Mouse (Mus musculus): ENCODE measurements around the gene Tomm40. TPM values are rescaled to one million over a fixed set of nuclear protein-coding genes. Genes with fewer than 3 reads are reported as not detected.
"Not testable (repeated sequence)": the region's sequence is repeated elsewhere in the genome, so short reads cannot be mapped to it uniquely, and the experiment has no call there.

The Tomm40 gene
- total and polyA plus RNA-seq, 2 experiments from 2014 or later, result 164 to 172 TPM

GRCm38 (mm10) chr7:19688611-19689010 lies 26.6 kb downstream of the Tomm40 start:
- Histone ChIP-seq H3K27ac (ENCODE audit: low read depth) (no peak overlapping the region), H3K4me1 (ENCODE audit: control insufficient read depth, insufficient read depth) (peaks cover 6% of the 10 kb centered on the region), H3K27me3 (ENCODE audit: control insufficient read depth, insufficient read depth, low read length) (no peaks in the 10 kb centered on the region), H3K9ac (replicated peaks; ENCODE audit: low read depth, low read length) (no peak overlapping the region), H3K4me3 (ENCODE audit: low read depth, low read length) (no peak overlapping the region), H3K9me3 (replicated peaks; ENCODE audit: control insufficient read depth, low read length) (no peaks in the 10 kb centered on the region), H3K4me2 (ENCODE audit: low read depth, low read length) (no peak overlapping the region), H3K36me3 (replicated peaks; ENCODE audit: control insufficient read depth, insufficient read depth, low read length) (no peaks in the 10 kb centered on the region)
- no peak for ATAC-seq (ENCODE audit: insufficient read depth, low read depth)
- WGBS, result 87% methylated on average over 2 of the region's 2 CpGs
- TF ChIP-seq EP300 (IDR thresholded peaks at IDR 0.05; ENCODE audit: low read depth) (no peak), CTCF (IDR thresholded peaks at IDR 0.05; ENCODE audit: low read depth) (no peak)
- no peak for DNase-seq (ENCODE audit: low spot score)

DNA sequence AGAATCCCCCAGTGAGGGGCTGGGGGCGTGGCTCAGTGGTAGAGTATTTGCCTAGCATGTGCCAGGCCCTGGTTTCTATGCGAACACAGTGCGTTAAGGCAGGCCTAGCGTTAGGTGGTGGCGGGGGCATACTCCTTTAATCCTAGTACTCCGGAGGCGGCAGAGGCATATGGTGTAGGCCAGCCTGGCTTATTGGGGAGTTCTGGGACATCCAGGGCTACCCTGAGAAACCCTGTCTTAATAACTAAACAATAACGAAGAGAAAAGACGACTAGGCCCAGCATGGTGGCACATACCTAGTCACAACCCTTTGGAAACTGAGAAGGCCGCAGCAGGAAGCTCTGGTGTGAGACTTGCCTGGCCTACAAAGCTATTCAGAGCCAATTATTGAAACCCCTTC lies 27.1 kb downstream of the Tomm40 start:
- no peaks in the 10 kb centered on the region for H3K36me3 ChIP-seq (replicated peaks; ENCODE audit: control insufficient read depth, insufficient read depth, low read length)
- ATAC-seq (ENCODE audit: insufficient read depth, low read depth) (no peak), DNase-seq (ENCODE audit: low spot score) (no peak)
- no peak overlapping the region for H3K27ac ChIP-seq (ENCODE audit: low read depth)
- no peaks in the 10 kb centered on the region for H3K9me3 ChIP-seq (replicated peaks; ENCODE audit: control insufficient read depth, low read length)
- no peak overlapping the region for H3K4me3 ChIP-seq (ENCODE audit: low read depth, low read length)
- H3K27me3 ChIP-seq (ENCODE audit: control insufficient read depth, insufficient read depth, low read length), result no peaks in the 10 kb centered on the region
- no peak overlapping the region for H3K4me2 ChIP-seq (ENCODE audit: low read depth, low read length)
- no peak overlapping the region for H3K9ac ChIP-seq (replicated peaks; ENCODE audit: low read depth, low read length)
- 92% methylated on average over 10 of the region's 10 CpGs for WGBS
- H3K4me1 ChIP-seq (ENCODE audit: control insufficient read depth, insufficient read depth), result peaks cover 1% of the 10 kb centered on the region
- no peak for TF ChIP-seq EP300 (IDR thresholded peaks at IDR 0.05; ENCODE audit: low read depth)
- no peak for TF ChIP-seq CTCF (IDR thresholded peaks at IDR 0.05; ENCODE audit: low read depth)

GRCm38 (mm10) chr7:19686927-19687583 lies 28.2 kb downstream of the Tomm40 start:
- 39% methylated on average over 8 of the region's 8 CpGs for WGBS
- not testable (repeated sequence) for H3K36me3 ChIP-seq (replicated peaks; ENCODE audit: control insufficient read depth, insufficient read depth, low read length)

GRCm38 (mm10) chr7:19686521-19686920 lies 28.7 kb downstream of the Tomm40 start:
- H3K9ac ChIP-seq (replicated peaks; ENCODE audit: low read depth, low read length), result no peak overlapping the region
- H3K36me3 ChIP-seq (replicated peaks; ENCODE audit: control insufficient read depth, insufficient read depth, low read length), result no peaks in the 10 kb centered on the region
- WGBS, result 84% methylated on average over 6 of the region's 6 CpGs
- no peak overlapping the region for H3K27ac ChIP-seq (ENCODE audit: low read depth)
- no peak for DNase-seq (ENCODE audit: low spot score)
- no peak overlapping the region for H3K4me3 ChIP-seq (ENCODE audit: low read depth, low read length)
- no peaks in the 10 kb centered on the region for H3K9me3 ChIP-seq (replicated peaks; ENCODE audit: control insufficient read depth, low read length)
- no peak for TF ChIP-seq EP300 (IDR thresholded peaks at IDR 0.05; ENCODE audit: low read depth)
- TF ChIP-seq CTCF (IDR thresholded peaks at IDR 0.05; ENCODE audit: low read depth), result no peak
- no peaks in the 10 kb centered on the region for H3K27me3 ChIP-seq (ENCODE audit: control insufficient read depth, insufficient read depth, low read length)
- no peak for ATAC-seq (ENCODE audit: insufficient read depth, low read depth)
- H3K4me2 ChIP-seq (ENCODE audit: low read depth, low read length), result no peak overlapping the region
- no peaks in the 10 kb centered on the region for H3K4me1 ChIP-seq (ENCODE audit: control insufficient read depth, insufficient read depth)

More at GRCm38 (mm10) chr7:19686927-19687583, 28.2 kb downstream of the Tomm40 start:
- not testable (repeated sequence) for H3K9me3 ChIP-seq (replicated peaks; ENCODE audit: control insufficient read depth, low read length); H3K4me3 ChIP-seq (ENCODE audit: low read depth, low read length); H3K4me1 ChIP-seq (ENCODE audit: control insufficient read depth, insufficient read depth); H3K4me2 ChIP-seq (ENCODE audit: low read depth, low read length); H3K9ac ChIP-seq (replicated peaks; ENCODE audit: low read depth, low read length); H3K27me3 ChIP-seq (ENCODE audit: control insufficient read depth, insufficient read depth, low read length); ATAC-seq (ENCODE audit: insufficient read depth, low read depth); H3K27ac ChIP-seq (ENCODE audit: low read depth); DNase-seq (ENCODE audit: low spot score)

DNA sequence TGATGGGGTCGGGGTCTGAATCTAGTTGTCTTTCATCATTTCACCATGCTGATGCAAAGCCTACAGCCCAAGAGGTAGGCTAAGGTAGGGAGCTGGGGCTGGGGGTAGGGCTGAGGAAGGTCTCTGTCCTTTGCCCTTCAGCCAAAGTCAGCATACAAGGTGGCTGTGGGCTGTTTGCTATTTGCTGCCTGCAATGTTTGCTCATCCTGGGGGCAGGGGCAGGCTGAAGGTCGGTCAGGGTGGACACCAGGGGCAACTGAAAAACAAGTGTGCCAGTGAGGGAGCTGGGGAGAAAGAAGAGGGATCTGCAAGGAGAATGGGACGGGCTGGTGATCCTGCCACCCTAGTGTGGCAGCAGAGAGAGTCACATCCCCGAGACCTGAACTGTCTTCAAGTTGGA lies 29.9 kb downstream of the Tomm40 start:
- Histone ChIP-seq H3K27me3 (ENCODE audit: control insufficient read depth, insufficient read depth, low read length) (no peaks in the 10 kb centered on the region), H3K36me3 (replicated peaks; ENCODE audit: control insufficient read depth, insufficient read depth, low read length) (no peaks in the 10 kb centered on the region), H3K4me2 (ENCODE audit: low read depth, low read length) (no peak overlapping the region), H3K4me1 (ENCODE audit: control insufficient read depth, insufficient read depth) (0 out of 2 replicates have a peak, but pooled peaks cover 2% of the 10 kb centered on the region), H3K9me3 (replicated peaks; ENCODE audit: control insufficient read depth, low read length) (no peaks in the 10 kb centered on the region), H3K27ac (ENCODE audit: low read depth) (no peak overlapping the region), H3K4me3 (ENCODE audit: low read depth, low read length) (no peak overlapping the region), H3K9ac (replicated peaks; ENCODE audit: low read depth, low read length) (no peak overlapping the region)
- no peak for TF ChIP-seq CTCF (IDR thresholded peaks at IDR 0.05; ENCODE audit: low read depth)
- DNase-seq (ENCODE audit: low spot score) (no peak), ATAC-seq (ENCODE audit: insufficient read depth, low read depth) (no peak)
- whole genome bisulfite sequencing, result 59% methylated on average over 4 of the region's 4 CpGs

- ATAC-seq (ENCODE audit: insufficient read depth, low read depth) (no peak), DNase-seq (ENCODE audit: low spot score) (no peak)
- H3K27ac ChIP-seq (ENCODE audit: low read depth), result no peak overlapping the region
- WGBS, result 80% methylated on average over 6 of the region's 6 CpGs
- no peaks in the 10 kb centered on the region for H3K27me3 ChIP-seq (ENCODE audit: control insufficient read depth, insufficient read depth, low read length)
- TF ChIP-seq EP300 (IDR thresholded peaks at IDR 0.05; ENCODE audit: low read depth) (no peak), CTCF (IDR thresholded peaks at IDR 0.05; ENCODE audit: low read depth) (no peak)
- no peaks in the 10 kb centered on the region for H3K36me3 ChIP-seq (replicated peaks; ENCODE audit: control insufficient read depth, insufficient read depth, low read length)
- H3K4me1 ChIP-seq (ENCODE audit: control insufficient read depth, insufficient read depth), result 0 out of 2 replicates have a peak, but pooled peaks cover 2% of the 10 kb centered on the region
- H3K4me3 ChIP-seq (ENCODE audit: low read depth, low read length), result no peak overlapping the region
- H3K4me2 ChIP-seq (ENCODE audit: low read depth, low read length), result no peak overlapping the region
- no peak overlapping the region for H3K9ac ChIP-seq (replicated peaks; ENCODE audit: low read depth, low read length)
- no peaks in the 10 kb centered on the region for H3K9me3 ChIP-seq (replicated peaks; ENCODE audit: control insufficient read depth, low read length)
Observed at GRCm38 (mm10) chr7:19683771-19684201, 31.5 kb downstream of the Tomm40 start.
